Mouse (Mus musculus) lung, postnatal 0 days (tissue): ENCODE measurements around the gene Zhx3.
A peak's percentile ranks its signal among the peaks of the same experiment; 100 is the strongest.

ENCODE experiments used
- CTCF ChIP-seq: IDR thresholded peaks from 2 replicates; pipeline ENCODE4 v1.5.1; 2016; ENCODE audit warnings: antibody characterized with exemption, mild to moderate bottlenecking
- EP300 ChIP-seq: IDR thresholded peaks from 2 replicates; pipeline ENCODE4 v1.6.1; 2016; ENCODE audit warnings: antibody characterized with exemption, mild to moderate bottlenecking, control low read depth

- TF ChIP-seq CTCF (peak; percentile 44), EP300 (no peak)
Measured at GRCm38 (mm10) chr2:160731839-160732261, 140.9 kb downstream of the Zhx3 start.
